Mouse (Mus musculus) thymus, adult 2 months (tissue): Measurements from ENCODE around the gene Pafah1b1.

Source experiments
- CTCF ChIP-seq: fragments of 200-500 bp; IDR thresholded peaks from 2 replicates; pipeline ENCODE4 v1.5.1; 2012; ENCODE audit warnings: mild to moderate bottlenecking, control low read depth, low read length, moderate library complexity, borderline replicate concordance; ENCODE audit not compliant: control insufficient read depth, poor library complexity, insufficient read depth; ENCODE audit errors: extremely low read depth
- POLR2A ChIP-seq: fragments of 200-500 bp; IDR thresholded peaks from 2 replicates; pipeline ENCODE4 v1.6.1; 2012; ENCODE audit warnings: mild to moderate bottlenecking, low read length, control low read depth, moderate library complexity; ENCODE audit not compliant: control insufficient read depth, poor library complexity, insufficient read depth; ENCODE audit errors: extremely low read depth

DNA sequence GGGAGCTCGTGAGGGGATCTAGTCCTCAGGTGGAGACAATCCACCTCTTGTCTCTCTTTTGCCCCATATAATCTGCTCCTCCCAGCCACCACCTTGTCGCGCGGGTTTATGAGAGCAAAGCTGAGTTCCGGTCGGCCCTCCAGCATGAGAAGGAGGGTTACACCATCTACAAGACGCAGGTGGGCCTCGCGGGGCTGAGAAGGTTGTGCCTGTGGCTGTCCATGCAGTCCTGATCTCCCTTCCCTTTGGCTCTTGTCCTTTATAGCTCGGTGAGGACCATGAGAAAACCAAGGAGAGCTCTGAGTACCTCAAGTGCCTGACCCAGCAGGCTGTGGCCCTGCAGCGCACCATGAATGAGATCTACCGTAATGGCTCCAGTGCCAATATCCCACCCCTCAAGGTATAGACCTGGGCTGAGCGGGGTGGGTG is 56.9 kb downstream of the Pafah1b1 start:
- TF ChIP-seq POLR2A = no peak
- TF ChIP-seq CTCF = no peak
